Mouse (Mus musculus): Measurements from ENCODE around the gene Usp43.

DNA sequence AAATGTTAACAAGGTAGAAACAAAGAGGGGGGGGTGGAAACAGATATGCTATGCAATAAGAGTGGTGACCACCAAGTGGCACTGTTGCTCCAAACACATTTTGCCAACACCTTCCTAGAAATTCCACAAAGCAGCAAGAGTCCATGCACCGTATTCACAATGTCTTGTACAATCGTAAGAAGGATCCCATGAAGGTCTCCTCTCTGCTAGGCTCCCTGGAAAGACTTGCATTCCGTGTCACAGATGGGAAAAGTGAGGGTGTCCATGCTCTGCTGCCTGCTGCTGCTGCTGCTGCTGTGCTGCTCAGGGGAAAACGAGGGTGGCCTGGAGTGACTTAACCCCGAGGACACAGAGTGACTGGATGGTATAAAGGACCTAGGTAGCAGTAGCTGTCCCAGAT, 102.3 kb downstream of the Usp43 start:
- TF ChIP-seq CTCF (IDR thresholded peaks at IDR 0.05; ENCODE audit: borderline replicate concordance, control insufficient read depth, extremely low read depth, insufficient read depth, low read length, poor library complexity) (no peak), POLR2A (IDR thresholded peaks at IDR 0.05; ENCODE audit: control insufficient read depth, extremely low read depth, insufficient read depth, low read length, poor library complexity) (no peak)
